Mouse (Mus musculus) ES-Bruce4 (cell line): Measurements from ENCODE around the gene Noc3l.

Source experiments
- CTCF ChIP-seq: IDR thresholded peaks from one replicate; pipeline ENCODE4 v1.8.1; 2011; ENCODE audit warnings: low read depth, low read length
- EP300 ChIP-seq: IDR thresholded peaks from 2 replicates; pipeline ENCODE4 v1.6.1; 2011; ENCODE audit warnings: low read depth, low read length; ENCODE audit not compliant: insufficient read depth
- POLR2A ChIP-seq: IDR thresholded peaks from one replicate; pipeline ENCODE4 v1.8.1; 2011; ENCODE audit warnings: low read length; ENCODE audit not compliant: insufficient read depth

DNA sequence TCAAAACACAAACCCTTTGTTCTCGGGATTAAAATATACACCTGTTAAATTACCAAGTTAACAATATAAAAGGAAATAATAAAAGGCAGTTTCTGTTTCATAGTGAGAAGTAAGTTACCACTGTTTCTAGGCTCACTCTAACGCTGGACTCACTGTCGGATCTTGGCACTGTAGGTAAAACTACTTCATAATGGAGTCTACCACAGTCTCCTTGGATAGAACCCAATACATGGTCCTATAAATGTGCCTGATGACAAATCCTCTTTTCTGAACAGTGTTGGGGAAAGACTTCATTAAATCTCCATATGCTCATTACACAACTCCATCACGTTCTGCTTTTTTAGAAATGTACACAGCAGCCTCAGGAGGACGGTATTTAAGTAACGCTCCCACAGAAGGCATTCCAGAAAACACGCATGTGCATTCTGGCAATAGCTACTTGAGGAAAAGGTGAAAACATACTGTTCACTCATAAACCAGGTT is 25.4 kb downstream of the Noc3l start:
- TF ChIP-seq CTCF (no peak), EP300 (no peak), POLR2A (no peak)
